Mouse (Mus musculus): Measurements from ENCODE around the gene Polr3gl. TPM values are rescaled to one million over a fixed set of nuclear protein-coding genes. Genes with fewer than 3 reads are reported as not detected.

Polr3gl gene
- total RNA-seq, 2 experiments from 2014 or later: 37.6 to 37.8 TPM

DNA sequence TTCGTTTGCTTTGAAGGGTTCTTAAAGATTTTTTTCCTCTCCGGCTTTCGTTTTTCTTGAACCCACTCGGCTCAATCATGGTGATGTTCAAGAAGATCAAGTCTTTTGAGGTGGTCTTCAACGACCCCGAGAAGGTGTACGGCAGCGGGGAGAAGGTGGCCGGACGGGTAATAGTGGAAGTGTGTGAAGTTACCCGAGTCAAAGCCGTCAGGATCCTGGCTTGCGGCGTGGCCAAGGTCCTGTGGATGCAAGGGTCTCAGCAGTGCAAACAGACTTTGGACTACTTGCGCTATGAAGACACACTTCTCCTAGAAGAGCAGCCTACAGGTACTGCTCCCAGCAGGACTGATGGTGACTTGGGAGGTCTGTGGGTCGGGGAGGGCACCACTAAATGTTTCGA is 35.8 kb downstream of the Polr3gl start:
- DNase-seq (ENCODE audit: low spot score in 2 of 2): no peak

DNA sequence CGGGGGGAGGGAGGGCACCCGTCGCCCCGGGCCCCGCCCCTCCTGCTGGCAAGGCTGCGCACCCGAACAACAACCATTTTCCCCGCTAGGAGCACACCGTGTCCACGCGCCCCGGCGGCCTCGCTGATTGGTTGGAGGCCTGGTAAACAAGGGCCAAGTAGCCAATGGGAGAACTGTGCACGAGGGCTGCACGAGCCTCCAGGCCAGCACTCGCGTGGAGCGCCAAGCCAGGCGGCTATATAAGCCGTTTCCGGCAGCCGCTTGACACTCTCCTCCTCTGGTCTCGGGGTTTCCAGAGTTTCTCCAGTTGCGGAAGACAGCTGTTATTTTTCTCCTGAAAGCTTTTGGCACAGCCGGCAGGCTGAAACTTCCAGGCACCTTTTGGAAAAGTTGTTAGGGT is 36.3 kb downstream of the Polr3gl start, which contains the start of gene Txnip:
TSS of gene Txnip (plus strand) at position 264 of the 400 bp plus-strand sequence.
- peak; percentile 100 for DNase-seq (ENCODE audit: low spot score in 2 of 2)

DNA sequence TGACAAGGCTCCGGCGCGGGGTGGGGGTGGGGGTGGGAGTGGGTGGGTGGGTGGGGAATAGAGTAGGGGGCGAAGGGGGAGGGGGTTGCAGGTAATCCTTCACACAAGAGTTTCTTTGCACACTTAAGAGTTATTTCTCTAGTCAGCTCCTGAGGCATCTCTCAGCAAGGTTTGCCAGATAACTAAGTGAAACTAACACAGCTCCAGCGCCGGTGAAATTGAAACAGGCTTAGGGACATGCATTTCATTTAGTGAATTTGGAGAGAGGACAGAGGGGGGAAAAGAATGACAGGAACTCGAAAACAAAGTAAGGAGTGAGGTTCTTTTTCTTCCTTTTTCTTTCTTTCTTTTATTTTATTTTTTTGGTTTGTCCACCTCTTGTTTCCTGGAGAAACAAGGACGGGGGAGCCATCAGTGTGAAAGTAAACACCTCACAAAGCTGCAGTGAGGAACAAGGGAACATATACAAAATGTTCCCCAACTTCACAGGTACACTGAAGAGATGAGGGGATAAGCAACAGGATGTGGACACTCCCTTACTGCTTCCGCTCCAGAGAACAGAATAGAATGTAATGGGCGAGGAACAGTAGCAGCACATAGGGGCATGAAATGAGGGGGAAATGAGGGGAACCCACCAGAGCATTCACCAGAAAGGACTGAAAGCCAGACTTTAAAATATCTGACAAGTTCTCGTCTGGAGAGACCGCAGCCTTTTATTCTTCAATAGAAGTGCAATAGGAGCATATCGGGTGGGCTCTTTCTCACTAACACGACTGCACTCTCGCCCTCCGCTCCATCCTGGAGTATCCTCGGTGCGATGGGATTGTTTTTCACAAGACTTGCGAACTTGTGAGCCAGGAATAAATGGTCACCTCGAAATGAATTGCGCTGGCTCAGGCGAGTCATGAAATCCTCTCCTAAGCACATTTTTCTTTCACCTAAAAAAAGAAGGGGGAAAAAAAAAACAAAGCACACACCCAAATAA is 37.0 kb downstream of the Polr3gl start:
- DNase-seq (ENCODE audit: low spot score in 2 of 2): no peak

DNA sequence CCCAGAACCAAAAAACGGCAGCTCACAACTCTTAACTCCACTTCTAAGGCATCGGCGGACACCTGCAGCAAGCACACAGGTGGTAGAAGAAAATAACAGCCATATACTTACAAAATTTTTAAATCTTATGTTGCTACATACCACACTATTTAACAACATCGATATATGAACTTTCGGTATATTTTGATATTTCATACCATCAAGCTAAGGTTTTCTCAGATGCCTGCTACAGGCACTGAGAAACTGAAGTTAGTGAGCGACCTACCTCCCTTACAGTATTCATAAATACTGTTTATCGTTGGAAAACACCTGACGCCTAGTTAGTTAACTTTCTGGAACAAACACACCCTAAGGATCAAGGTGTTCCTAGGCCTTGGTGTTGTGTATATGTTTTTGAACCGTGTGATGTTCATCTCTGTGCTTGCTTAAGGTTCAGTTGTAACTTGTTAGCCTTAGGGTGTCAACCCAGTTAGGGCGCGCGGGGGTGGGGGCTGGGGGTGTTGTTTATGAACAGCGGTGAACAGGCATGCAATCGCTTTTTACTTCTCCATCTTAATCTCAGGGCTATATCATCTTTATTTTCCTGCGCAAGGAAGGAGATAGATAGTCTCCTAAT is 37.9 kb downstream of the Polr3gl start:
- no peak for DNase-seq (ENCODE audit: low spot score in 2 of 2)

DNA sequence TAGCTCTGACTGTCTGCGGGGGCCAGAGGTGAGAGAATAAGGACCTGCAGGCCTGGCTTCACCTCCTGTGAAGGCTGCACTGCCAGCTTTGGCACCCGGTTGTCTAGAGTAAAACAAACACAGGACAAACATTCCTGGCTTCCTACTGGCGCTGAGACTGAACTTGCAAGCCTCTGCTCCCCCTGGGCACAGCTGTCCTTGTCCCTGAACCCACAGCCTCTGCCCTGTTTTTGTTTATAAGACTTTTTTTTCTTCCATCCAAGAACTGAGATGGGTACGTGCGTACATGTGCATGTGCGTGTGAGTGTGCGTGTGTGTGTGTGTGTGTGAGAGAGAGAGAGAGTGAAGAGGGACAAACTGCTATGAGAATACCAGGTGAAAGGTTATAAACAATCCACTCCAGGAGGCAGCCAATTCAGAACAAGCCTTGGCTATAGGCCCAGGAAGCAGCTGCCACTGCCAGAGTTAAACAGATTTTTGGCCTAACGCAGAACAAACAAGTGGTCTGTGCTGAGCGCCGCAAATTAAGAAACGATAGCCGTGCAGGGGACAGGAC is 38.9 kb downstream of the Polr3gl start:
- no peak for DNase-seq (ENCODE audit: low spot score in 2 of 2)

DNA sequence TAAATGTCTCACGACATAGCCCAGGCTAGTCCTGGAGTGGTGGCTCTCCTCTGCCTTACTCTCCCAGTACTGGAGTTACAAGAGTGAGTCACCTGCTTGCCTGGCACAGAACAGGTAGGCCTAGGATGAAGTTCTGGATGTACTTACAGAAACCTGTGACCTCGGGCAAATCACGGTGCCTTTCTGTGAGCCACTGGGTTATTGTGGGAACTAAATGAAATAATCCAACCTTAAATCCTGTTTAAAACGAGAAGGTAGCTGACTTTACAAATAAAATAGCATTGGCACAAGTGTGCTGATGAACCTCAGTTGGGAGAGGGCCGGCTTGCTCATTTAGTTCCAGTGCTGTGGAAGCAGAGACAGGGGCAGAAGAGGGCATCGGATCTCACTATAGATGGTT is 39.7 kb downstream of the Polr3gl start:
- DNase-seq (ENCODE audit: low spot score in 2 of 2): no peak

DNA sequence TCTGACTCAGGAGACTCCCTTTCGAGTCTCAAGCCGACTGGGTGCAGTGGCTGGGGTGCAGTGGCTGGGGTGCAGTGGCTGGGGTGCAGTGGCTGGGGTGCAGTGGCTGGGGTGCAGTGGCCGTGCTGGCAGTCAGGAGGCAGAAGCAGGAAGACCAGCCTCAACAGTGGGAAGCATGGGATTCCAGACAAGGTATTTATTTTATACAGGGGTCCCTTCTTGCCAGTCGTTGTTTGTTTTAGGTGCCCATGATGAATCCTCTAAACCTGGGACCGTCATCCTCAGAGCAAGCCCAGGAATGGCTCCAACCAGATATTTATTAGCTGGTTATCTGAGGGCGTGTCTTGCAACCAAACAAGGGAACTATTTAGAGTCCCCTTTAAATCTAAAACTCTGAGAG is 40.4 kb downstream of the Polr3gl start:
- DNase-seq (ENCODE audit: low spot score in 2 of 2): no peak

DNA sequence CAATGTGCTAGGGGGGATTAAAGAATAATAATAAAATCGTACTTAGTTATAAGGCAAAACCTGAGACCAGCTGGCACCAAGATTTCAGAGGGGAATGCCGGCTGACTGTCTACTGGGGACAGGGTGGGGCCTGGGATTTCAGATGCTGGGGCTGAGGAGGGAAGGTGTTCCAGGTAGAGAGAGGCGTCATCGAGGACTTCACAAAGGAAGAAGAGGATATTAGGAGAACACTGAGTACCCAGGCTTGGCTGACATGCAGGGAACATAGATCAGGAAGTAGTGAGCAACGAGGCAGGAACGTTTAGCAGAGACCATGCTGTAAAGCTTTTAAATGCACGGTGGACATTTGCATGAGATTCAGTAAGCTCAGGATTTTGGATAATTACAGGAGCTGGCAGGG is 42.1 kb downstream of the Polr3gl start:
- DNase-seq (ENCODE audit: low spot score in 2 of 2): no peak

DNA sequence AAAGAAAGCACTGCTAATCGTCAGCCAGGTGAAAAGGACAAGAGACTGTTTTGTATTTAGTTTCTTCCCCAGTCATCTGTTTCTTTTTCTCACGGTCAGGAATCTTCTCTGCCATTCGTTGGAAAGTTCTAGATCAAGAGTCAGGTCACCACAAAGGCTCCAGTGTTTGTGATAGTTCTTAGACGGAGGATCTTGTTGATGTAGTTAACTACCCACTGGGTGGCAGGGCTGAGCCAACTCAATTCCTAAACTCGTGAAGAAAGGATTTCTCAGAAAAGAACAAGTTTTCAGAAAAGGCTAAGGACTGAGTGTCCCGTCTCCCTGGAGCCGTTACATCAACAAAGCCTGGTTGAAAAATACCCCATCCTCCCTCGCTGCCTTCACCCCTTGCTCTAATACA is 42.8 kb downstream of the Polr3gl start:
- DNase-seq (ENCODE audit: low spot score in 2 of 2): peak in 1 of 2 experiments; percentile 26

DNA sequence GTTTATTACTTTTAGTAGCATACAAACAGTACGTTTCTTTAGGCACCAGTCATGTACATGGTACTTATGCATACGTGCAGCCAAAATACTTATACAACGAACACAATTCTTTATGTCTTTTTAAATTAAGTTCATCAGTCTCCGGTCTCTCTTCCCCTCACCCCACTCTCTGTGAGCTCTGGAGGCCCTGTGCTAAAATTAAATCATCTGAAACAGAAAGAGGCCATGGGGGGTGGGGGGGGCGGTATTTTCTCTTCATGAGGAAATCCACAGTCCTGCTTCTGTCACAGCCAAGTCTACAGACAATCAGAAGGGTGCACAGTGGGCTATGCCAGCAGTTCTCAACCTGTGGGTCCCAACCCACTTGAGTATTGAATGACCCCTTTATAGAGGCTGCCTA is 44.6 kb downstream of the Polr3gl start:
- no peak for DNase-seq (ENCODE audit: low spot score in 2 of 2)

DNA sequence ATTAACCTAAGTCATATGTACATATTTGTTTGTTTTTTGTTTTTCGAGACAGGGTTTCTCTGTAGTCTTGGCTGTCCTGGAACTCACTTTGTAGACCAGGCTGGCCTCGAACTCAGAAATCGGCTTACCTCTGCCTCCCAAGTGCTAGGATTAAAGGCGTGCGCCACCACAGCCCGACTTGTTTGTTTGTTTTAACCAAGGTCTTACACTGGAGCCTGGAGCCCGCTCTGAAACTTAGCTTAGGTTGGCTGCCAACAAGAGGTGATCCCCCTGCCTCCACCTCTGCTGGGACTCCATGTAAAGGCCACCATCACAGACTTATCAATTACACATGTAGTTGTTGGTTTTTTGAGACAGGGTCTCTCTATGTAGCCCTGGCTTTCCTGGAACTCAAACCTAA is 45.2 kb downstream of the Polr3gl start:
- no peak for DNase-seq (ENCODE audit: low spot score in 2 of 2)

DNA sequence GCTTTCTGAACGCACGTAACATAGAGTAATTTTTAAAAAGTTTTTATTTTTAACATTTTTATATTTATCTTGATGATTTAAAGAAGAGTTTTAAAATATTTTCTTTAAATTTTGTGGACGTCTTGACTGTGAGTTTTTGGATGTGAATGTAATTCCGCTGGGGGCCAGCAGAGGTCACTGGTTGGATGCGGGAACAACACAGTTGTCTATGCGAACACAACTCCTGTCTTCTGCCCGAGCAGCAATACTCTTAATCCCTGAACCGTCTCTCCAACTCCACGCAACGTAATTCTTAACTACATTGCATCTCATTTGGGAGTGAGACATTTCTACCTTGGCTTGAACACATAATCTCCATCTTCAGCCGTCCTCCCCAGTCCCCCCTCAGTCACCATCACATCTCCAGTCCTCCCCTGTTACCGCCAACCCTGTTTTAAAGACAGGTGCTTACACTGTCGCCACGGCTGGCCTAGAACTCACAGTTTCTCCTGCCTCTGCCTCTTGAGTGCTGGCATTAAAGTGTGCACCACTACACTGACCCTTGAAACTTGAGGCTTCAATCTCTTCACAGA is 46.5 kb downstream of the Polr3gl start:
- peak in 1 of 2 experiments; percentile 56 for DNase-seq (ENCODE audit: low spot score in 2 of 2)

DNA sequence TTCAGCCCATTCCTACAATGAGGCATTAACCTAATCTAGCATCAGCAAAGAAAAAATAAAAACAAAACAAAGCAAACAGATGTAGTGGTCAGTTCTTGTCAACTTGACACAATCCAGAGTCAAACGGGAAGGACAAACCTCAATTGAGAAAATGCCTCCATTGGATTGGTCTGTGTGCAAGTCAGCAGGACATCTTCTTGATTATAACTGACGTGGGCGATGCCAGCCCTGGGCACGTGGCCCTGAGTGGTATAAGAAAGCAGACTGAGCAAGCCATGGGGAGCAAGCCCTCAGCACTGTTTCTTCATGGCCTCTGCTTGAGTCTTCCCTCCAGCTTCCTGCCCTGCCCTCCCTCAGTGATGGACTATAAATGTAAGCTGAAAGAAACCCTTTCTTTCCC is 47.1 kb downstream of the Polr3gl start:
- DNase-seq (ENCODE audit: low spot score in 2 of 2): no peak

DNA sequence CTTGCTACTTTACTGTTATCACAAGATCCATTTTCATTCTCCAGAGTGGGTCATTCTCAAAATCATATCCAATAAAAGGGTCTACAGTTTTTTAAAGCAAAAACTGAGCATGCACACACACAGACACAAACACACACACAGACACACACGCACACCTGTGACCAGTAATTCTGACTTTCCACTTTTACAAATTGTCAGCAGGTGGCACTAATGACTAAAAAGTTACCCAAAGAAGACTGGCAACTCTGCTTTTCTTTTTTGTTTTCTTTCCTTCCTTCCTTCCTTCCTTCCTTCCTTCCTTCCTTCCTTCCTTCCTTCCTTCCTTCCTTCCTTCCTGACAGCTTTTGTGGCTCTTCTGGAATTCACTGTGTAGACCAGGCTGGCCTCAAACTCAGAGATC is 48.4 kb downstream of the Polr3gl start:
- DNase-seq (ENCODE audit: low spot score in 2 of 2): no peak

DNA sequence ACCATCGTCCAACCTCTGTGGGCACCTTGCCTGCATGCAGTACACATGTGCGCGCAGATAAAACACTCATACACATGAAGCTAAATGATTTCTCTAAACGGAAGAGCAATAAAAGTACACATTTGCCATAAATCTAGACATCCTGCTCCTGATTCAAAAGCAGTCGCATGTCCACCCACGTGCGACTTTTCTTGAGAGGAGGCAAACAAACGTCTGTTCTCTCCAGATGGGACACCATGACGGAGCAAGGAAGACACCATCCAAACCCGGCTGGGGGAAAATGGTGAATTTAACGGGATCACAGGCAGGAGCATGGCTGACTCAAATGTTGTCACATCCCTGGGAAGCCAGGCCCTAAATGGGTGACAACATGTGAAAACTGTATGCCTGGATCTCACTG is 50.6 kb downstream of the Polr3gl start:
- DNase-seq (ENCODE audit: low spot score in 2 of 2): no peak

DNA sequence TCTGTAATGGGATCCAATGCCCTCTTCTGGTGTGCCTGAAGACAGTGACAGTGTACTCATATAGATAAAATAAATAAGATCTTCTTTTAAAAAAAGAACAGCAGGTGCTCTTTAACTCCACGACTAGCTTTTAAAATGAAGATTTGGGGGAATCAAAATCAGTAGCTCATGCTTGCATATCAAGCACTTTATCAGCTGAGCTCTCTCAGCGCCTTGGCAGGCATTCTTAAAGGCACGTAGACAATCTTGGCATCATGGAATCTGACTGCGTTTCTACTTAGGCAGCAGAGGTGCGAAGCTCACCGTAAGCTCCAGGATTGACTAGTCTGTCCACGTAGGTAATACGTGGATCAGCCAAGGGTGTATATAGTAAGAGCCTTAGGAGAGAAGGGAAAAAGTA is 51.4 kb downstream of the Polr3gl start:
- no peak for DNase-seq (ENCODE audit: low spot score in 2 of 2)

DNA sequence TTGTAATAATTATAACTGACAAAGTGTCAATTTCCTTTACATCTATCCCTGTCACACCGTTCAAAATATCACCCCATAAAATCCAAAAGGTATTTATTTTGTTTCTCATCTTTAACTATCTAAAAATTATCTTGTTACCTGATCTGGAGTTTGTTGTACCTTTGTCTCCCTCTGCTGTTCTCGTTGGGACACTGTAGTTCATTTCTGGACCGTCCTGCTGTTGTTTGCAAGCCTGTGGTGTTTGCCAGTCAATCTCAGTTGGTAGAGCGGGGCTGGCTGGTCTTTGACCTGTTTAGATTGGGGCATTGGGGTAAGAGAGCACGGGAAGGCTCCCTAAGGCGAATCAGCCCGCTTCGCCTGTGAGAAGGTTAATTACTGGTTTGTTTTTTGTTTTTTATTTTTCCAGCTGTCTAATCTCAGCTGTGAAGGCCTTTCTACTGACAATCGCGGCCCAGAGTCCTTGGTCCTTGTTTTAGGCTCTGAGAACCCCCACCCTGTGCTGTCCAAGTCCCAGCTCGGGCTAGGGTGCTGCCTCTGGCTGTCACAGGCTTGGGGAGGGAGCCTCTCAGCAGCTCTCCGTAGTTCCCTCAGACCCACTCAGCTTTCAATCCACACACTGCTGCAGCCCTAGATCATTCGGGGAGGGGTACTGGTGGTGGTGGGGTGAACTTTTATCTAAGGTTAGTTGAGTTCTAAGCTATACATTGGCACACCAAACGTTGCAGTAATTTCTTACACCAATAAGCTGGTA is 52.5 kb downstream of the Polr3gl start:
- no peak for DNase-seq (ENCODE audit: low spot score in 2 of 2)

DNA sequence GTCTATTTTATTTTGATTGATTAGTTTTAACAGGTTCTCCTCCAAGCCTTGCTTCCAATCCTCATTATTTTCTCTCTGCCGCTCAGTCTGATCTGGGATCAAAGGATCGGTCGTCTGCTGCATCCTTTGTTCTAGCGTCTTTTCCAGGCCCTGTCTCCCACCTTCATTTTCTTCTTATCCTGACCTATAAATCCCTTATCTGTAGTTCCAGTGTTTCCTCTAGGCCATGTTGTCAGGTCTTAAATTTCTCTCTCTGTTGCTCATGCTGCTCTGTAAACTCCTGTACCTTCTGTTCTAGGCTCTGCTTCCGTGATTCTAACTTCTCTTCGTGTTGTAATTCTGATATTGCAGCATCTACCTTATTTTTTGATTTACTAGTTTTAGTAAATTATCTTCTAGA is 53.2 kb downstream of the Polr3gl start:
- no peak for DNase-seq (ENCODE audit: low spot score in 2 of 2)

DNA sequence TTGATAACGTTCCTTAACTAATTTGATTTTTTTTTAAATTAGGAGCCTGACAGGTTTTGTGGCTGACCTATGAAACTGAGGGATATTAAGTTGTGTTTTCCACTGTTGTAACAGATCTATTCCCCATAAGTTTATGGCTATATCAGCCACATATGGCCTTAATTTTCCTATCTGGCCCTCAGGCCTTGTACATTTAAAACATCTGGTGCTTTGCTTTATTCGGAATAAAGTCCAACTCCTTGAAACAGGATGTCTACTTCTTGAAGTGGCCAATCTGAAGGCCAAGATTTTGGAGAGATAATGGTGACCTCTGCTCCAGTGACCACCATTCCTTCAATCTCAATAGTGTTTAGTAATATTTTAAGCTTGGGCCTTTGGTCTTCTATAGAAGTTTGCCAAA is 54.7 kb downstream of the Polr3gl start:
- no peak for DNase-seq (ENCODE audit: low spot score in 2 of 2)

DNA sequence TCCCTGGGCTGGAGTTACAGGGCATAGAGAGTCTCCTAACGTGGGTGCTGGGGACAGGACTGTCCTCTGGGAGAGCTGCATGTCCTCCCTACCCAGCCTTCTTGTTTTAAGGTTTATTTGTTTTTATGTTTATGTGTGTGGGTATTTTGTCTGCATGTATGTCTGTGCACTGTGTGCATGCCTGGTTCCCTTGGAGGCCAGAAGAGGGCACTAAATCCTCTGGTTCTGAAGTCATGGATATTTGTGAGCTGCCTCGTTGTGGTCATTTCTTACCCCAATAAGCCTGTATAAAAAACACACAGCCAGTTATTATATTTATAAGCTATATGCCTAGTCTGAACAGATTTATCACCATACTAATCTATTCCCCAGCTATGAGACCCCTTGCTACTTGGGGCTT is 59.7 kb downstream of the Polr3gl start:
- no peak for DNase-seq (ENCODE audit: low spot score in 2 of 2)

DNA sequence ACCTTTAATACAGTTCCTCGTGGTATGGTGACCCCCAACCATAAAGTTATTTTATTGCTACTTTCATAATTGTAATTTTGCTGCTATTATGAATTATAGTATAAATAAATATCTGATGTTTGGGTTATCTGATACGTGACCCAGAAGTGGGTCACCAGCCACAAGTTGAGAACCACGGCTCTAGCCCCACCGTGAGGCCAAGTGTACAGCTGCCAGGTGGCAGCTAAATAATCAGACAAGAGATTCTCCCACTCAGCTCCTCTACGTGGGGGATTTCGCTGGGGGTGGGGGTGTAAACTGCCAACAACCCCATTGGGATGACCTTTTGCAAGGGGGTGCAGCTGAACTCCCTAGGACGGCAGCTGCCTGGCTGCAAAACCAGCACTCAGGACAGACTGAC is 61.9 kb downstream of the Polr3gl start:
- no peak for DNase-seq (ENCODE audit: low spot score in 2 of 2)
